ENCODE assay signal across 10 mouse cellular contexts in genomic region chr16:23986871-23987270, GRCm38 (mm10). TPM values are rescaled to one million over a fixed set of nuclear protein-coding genes. Genes with fewer than 3 reads are reported as not detected.
DNase-seq lines count a peak whose midpoint lies in the region; ATAC-seq and TF ChIP-seq lines count a peak whose summit lies in the region.
"Had no signal": no experiment of that assay in that cellular context is flagged by ENCODE, and none has a peak within 500 bp of the region (broad histone marks: within the 10 kb centered on the region; RNA-seq: fewer than 3 reads in every experiment).

No protein-coding gene starts in this region.

- no peak for ATAC-seq in embryonic facial prominence, embryonic 11.5 days (replicated peaks; ENCODE audit: insufficient number of reproducible peaks, low FRiP score, low TSS enrichment, low read depth)
- no peak for ATAC-seq in liver, embryonic 12.5 days

- dilution Hi-C loops in CH12.LX (cut with MboI; ENCODE audit: extremely low pct_ligation_motif_present, extremely low pct_unique_long_range_greater_than_20kb, low sequenced_read_pairs): no loop called here

- TF ChIP-seq RAD21 in CH12.LX (IDR thresholded peaks at IDR 0.05; ENCODE audit: low read depth, low read length): no peak

- H3K9me3 ChIP-seq in CH12.LX (replicated peaks; ENCODE audit: low read length): no peaks in the 10 kb centered on the region
- no peaks in the 10 kb centered on the region for H3K9me3 ChIP-seq in embryonic facial prominence, embryonic 11.5 days (replicated peaks; ENCODE audit: control insufficient read depth, low read length)
- H3K9me3 ChIP-seq in liver, embryonic 12.5 days (replicated peaks): no peaks in the 10 kb centered on the region

- H3K27ac ChIP-seq in CH12.LX (ENCODE audit: insufficient read depth, low read depth): no peak overlapping the region
- no peak overlapping the region for H3K27ac ChIP-seq in embryonic facial prominence, embryonic 11.5 days (replicated peaks; ENCODE audit: low read depth, low read length)
- H3K27ac ChIP-seq in liver, embryonic 12.5 days: 0 out of 2 replicates have a peak overlapping the region, but pooled peaks have one; percentile 45
- peak overlapping the region; percentile 67 for H3K27ac ChIP-seq in olfactory bulb, adult 2 months (ENCODE audit: insufficient read depth, low read depth, low read length)

- peaks cover 6 to 37% of the 10 kb centered on the region in 2 experiments for H3K4me1 ChIP-seq in CH12.LX (ENCODE audit: control insufficient read depth in 1 of 2, insufficient read depth in 2 of 2)
- H3K4me1 ChIP-seq in embryonic facial prominence, embryonic 11.5 days (ENCODE audit: control insufficient read depth, insufficient read depth, low read length): peaks cover 2% of the 10 kb centered on the region; the same call in 1 of the 2 replicates
- peaks cover 61% of the 10 kb centered on the region for H3K4me1 ChIP-seq in liver, embryonic 12.5 days
- peaks cover 19% of the 10 kb centered on the region for H3K4me1 ChIP-seq in olfactory bulb, adult 2 months (ENCODE audit: control insufficient read depth, insufficient read depth, low read length)

- H3K36me3 ChIP-seq in CH12.LX (replicated peaks in 1 of 2; ENCODE audit: control insufficient read depth in 1 of 2, insufficient read depth in 1 of 2, low read length in 1 of 2): no peaks in the 10 kb centered on the region
- no peaks in the 10 kb centered on the region for H3K36me3 ChIP-seq in embryonic facial prominence, embryonic 11.5 days (replicated peaks; ENCODE audit: control insufficient read depth, insufficient read depth, low read depth, low read length)
- no peaks in the 10 kb centered on the region for H3K36me3 ChIP-seq in liver, embryonic 12.5 days
- H3K36me3 ChIP-seq: G1E had no signal

- no peaks in the 10 kb centered on the region for H3K79me2 ChIP-seq in CH12.LX (replicated peaks; ENCODE audit: control insufficient read depth, extremely low read depth, insufficient read depth, poor library complexity, severe bottlenecking)

- under 1% methylated on average over 17 of the region's 17 CpGs for WGBS in embryonic facial prominence, embryonic 11.5 days
- 1% methylated on average over 17 of the region's 17 CpGs for WGBS in liver, embryonic 12.5 days (ENCODE audit: insufficient replicate concordance)
- 2% methylated on average over 17 of the region's 17 CpGs for WGBS in olfactory bulb, adult 2 months

- DNase-seq in adrenal gland, postnatal 10 days: peak; percentile 62
- no peak for DNase-seq in adrenal gland, adult 8-10 months
- DNase-seq in CH12.LX (ENCODE audit: extremely low read depth): no peak
- no peak for DNase-seq in embryonic facial prominence, embryonic 11.5 days (ENCODE audit: low spot score)
- DNase-seq in heart, postnatal 4 days: peak; percentile 46
- no peak for DNase-seq in c-Kit-positive CD71-positive TER-119-positive erythroid progenitor cells, embryonic 14.5 days (ENCODE audit: low spot score)

- no peak for TF ChIP-seq CTCF in CH12.LX (conservative IDR thresholded peaks at IDR 0.05 in 1 of 2, IDR thresholded peaks at IDR 0.05 in 1 of 2; ENCODE audit: low read depth in 2 of 2, low read length in 2 of 2)
- no peak for TF ChIP-seq CTCF in olfactory bulb, adult 2 months (IDR thresholded peaks at IDR 0.05; ENCODE audit: insufficient read depth, low read depth, low read length)

- TF ChIP-seq EP300 in CH12.LX (IDR thresholded peaks at IDR 0.05; ENCODE audit: low read length): no peak

- in situ Hi-C loops in CH12.LX (cut with MboI; ENCODE audit: low pct_ligation_motif_present, low pct_unique_long_range_greater_than_20kb, low sequenced_read_pairs): loop anchor here (10.0 to 25.0 kb wide), 3 partner anchors 650 to 875 kb away; no protein-coding TSS in a partner anchor

- TF ChIP-seq POLR2A in CH12.LX (IDR thresholded peaks at IDR 0.05; ENCODE audit: low read depth, low read length): no peak
- no peak for TF ChIP-seq POLR2A in olfactory bulb, adult 2 months (IDR thresholded peaks at IDR 0.05; ENCODE audit: insufficient read depth, low read depth, low read length)

- no peak overlapping the region for H3K9ac ChIP-seq in CH12.LX (ENCODE audit: insufficient read depth, low read depth)
- H3K9ac ChIP-seq in embryonic facial prominence, embryonic 11.5 days (replicated peaks; ENCODE audit: low read length): peak overlapping the region; percentile 53
- peak overlapping the region; percentile 86 for H3K9ac ChIP-seq in liver, embryonic 12.5 days

- H3K4me2 ChIP-seq in CH12.LX (ENCODE audit: insufficient read depth, low read depth, poor library complexity, severe bottlenecking): peak overlapping the region; percentile 100; the same call in 1 of the 2 replicates
- H3K4me2 ChIP-seq in embryonic facial prominence, embryonic 11.5 days (ENCODE audit: low read depth, low read length): peak overlapping the region; percentile 97
- peak overlapping the region; percentile 98 for H3K4me2 ChIP-seq in liver, embryonic 12.5 days

- H3K27me3 ChIP-seq in CH12.LX (replicated peaks): peaks cover 60% of the 10 kb centered on the region
- H3K27me3 ChIP-seq in embryonic facial prominence, embryonic 11.5 days (ENCODE audit: control insufficient read depth, insufficient read depth, low read length): peaks cover 5% of the 10 kb centered on the region
- peaks cover 96% of the 10 kb centered on the region for H3K27me3 ChIP-seq in liver, embryonic 12.5 days (replicated peaks)

- no peak overlapping the region for H3K4me3 ChIP-seq in CH12.LX (replicated peaks in 1 of 3; ENCODE audit: low read depth in 2 of 3, low read length in 2 of 3, poor library complexity in 1 of 3)
- peak overlapping the region; percentile 61 for H3K4me3 ChIP-seq in embryonic facial prominence, embryonic 11.5 days (ENCODE audit: low read depth, low read length)
- peak overlapping the region; percentile 76 for H3K4me3 ChIP-seq in liver, embryonic 12.5 days
- peak overlapping the region; percentile 92 for H3K4me3 ChIP-seq in olfactory bulb, adult 2 months (ENCODE audit: insufficient read depth, low read depth, low read length)

TF ChIP-seq in CH12.LX, 34 proteins besides CTCF, POLR2A, EP300 and RAD21:
- TF ChIP-seq SIN3A (IDR thresholded peaks at IDR 0.05; ENCODE audit: low read length) (no peak), MAZ (IDR thresholded peaks at IDR 0.05; ENCODE audit: low read depth, low read length) (no peak), MXI1 (IDR thresholded peaks at IDR 0.05; ENCODE audit: low read depth, low read length) (no peak), IRF4 (IDR thresholded peaks at IDR 0.05; ENCODE audit: low read depth, low read length) (no peak), NRF1 (IDR thresholded peaks at IDR 0.05; ENCODE audit: low read depth, low read length) (no peak), JUND (conservative IDR thresholded peaks at IDR 0.05; ENCODE audit: low read depth, low read length) (no peak), POLR2AphosphoS2 (IDR thresholded peaks at IDR 0.05; ENCODE audit: low read depth, low read length) (no peak), ZNF384 (IDR thresholded peaks at IDR 0.05; ENCODE audit: low read depth, low read length) (no peak), MAFK (IDR thresholded peaks at IDR 0.05; ENCODE audit: insufficient replicate concordance, low read length) (no peak), CHD2 (IDR thresholded peaks at IDR 0.05; ENCODE audit: low read length) (no peak), USF1 (IDR thresholded peaks at IDR 0.05; ENCODE audit: low read depth, low read length) (no peak), ETS1 (conservative IDR thresholded peaks at IDR 0.05; ENCODE audit: low read depth, low read length) (no peak), ZC3H11A (IDR thresholded peaks at IDR 0.05; ENCODE audit: low read depth, low read length) (no peak), ELF1 (IDR thresholded peaks at IDR 0.05; ENCODE audit: low read depth, low read length) (no peak), TCF12 (IDR thresholded peaks at IDR 0.05; ENCODE audit: low read depth, low read length) (no peak), MEF2A (IDR thresholded peaks at IDR 0.05; ENCODE audit: borderline replicate concordance, low read depth, low read length) (no peak)

RNA-seq across cellular contexts. Expression of gene Gm37419, which starts 1.4 kb away (rescaled TPM):
- total RNA-seq in adrenal gland, postnatal 10 days (2021): not detected
- not detected for total RNA-seq in adrenal gland, adult 8-10 months (2022)
- total RNA-seq in CH12.LX (2012; rRNA removed) (not detected in 2 replicates), CH12.LX (2014; rRNA removed) (not detected in 2 replicates)
- not detected in 2 replicates for polyA plus RNA-seq in CH12.LX (2012; ENCODE audit: insufficient read length, low read depth)
- not detected in 2 replicates for polyA plus RNA-seq in embryonic facial prominence, embryonic 11.5 days (2014; fragmentation: Nextera tagmentation; extraction: Ambion mirVana)
- total RNA-seq in heart, postnatal 4 days (2021): not detected
- polyA plus RNA-seq in liver, embryonic 12.5 days (2016; fragmentation: Nextera tagmentation; extraction: Ambion mirVana): not detected in 2 replicates
- polyA plus RNA-seq in olfactory bulb, adult 2 months (2012; ENCODE audit: insufficient read depth, insufficient read length, low replicate concordance, missing spikeins): not detected in 2 replicates
- total RNA-seq: G1E had no signal
- polyA plus RNA-seq: G1E; large intestine, adult 2 months had no signal

RNA-seq across cellular contexts. Expression of gene Bcl6, which starts 1.8 kb away (rescaled TPM):
- total RNA-seq in adrenal gland, postnatal 10 days (2021): 10 to 100 TPM; 46.6 to 53.6 TPM
- 10 to 100 TPM; 11.5 to 65.2 (median 59.2) TPM for total RNA-seq in adrenal gland, adult 8-10 months (2022)
- total RNA-seq in CH12.LX (2012; rRNA removed) (0.17 and 0.25 TPM in 2 replicates), CH12.LX (2014; rRNA removed) (0.20 and 0.27 TPM in 2 replicates)
- polyA plus RNA-seq in CH12.LX (2012; ENCODE audit: insufficient read length, low read depth): 0.60 and 0.72 TPM in 2 replicates
- polyA plus RNA-seq in embryonic facial prominence, embryonic 11.5 days (2014; fragmentation: Nextera tagmentation; extraction: Ambion mirVana): 0.25 and 0.56 TPM in 2 replicates
- 1 to 10 TPM; 1.5 TPM for total RNA-seq in heart, postnatal 4 days (2021)
- 0.12 and 0.19 TPM in 2 replicates for polyA plus RNA-seq in liver, embryonic 12.5 days (2016; fragmentation: Nextera tagmentation; extraction: Ambion mirVana)
- not detected in 2 replicates for polyA plus RNA-seq in olfactory bulb, adult 2 months (2012; ENCODE audit: insufficient read depth, insufficient read length, low replicate concordance, missing spikeins)
- polyA plus RNA-seq: G1E had no signal

RNA-seq across cellular contexts. Expression of gene Rtp2, which starts 54.7 kb away (rescaled TPM):
- not detected for total RNA-seq in adrenal gland, postnatal 10 days (2021)
- total RNA-seq in adrenal gland, adult 8-10 months (2022): not detected
- total RNA-seq in CH12.LX (2012; rRNA removed) (not detected in 2 replicates), CH12.LX (2014; rRNA removed) (not detected in 2 replicates)
- not detected in 2 replicates for polyA plus RNA-seq in CH12.LX (2012; ENCODE audit: insufficient read length, low read depth)
- not detected in 2 replicates for polyA plus RNA-seq in embryonic facial prominence, embryonic 11.5 days (2014; fragmentation: Nextera tagmentation; extraction: Ambion mirVana)
- not detected for total RNA-seq in heart, postnatal 4 days (2021)
- not detected in 2 replicates for polyA plus RNA-seq in liver, embryonic 12.5 days (2016; fragmentation: Nextera tagmentation; extraction: Ambion mirVana)
- not detected in 2 replicates for polyA plus RNA-seq in olfactory bulb, adult 2 months (2012; ENCODE audit: insufficient read depth, insufficient read length, low replicate concordance, missing spikeins)
- total RNA-seq: G1E had no signal
- polyA plus RNA-seq: G1E; large intestine, adult 2 months had no signal

Comparison
In these comparisons a context has a peak if more than half of its experiments do, and no peak if none do; other contexts are left out.
1. DNase-seq: peak in adrenal gland, postnatal 10 days (single experiment) and heart, postnatal 4 days (single experiment); none in adrenal gland, adult 8-10 months (single experiment), CH12.LX (single experiment), embryonic facial prominence, embryonic 11.5 days (single experiment) and c-Kit-positive CD71-positive TER-119-positive erythroid progenitor cells, embryonic 14.5 days (single experiment).
2. H3K27ac ChIP-seq: peak in liver, embryonic 12.5 days (single experiment) and olfactory bulb, adult 2 months (single experiment); none in CH12.LX (single experiment) and embryonic facial prominence, embryonic 11.5 days (single experiment).
3. H3K4me3 ChIP-seq: peak in embryonic facial prominence, embryonic 11.5 days (single experiment), liver, embryonic 12.5 days (single experiment) and olfactory bulb, adult 2 months (single experiment); none in CH12.LX (0 of 3).
4. RNA of gene Bcl6, which starts 1.8 kb away (total RNA-seq): 11.5 to 65.2 TPM in adrenal gland, adult 8-10 months and 46.6 to 53.6 TPM in adrenal gland, postnatal 10 days; 1.5 TPM in heart, postnatal 4 days and 0.17 to 0.27 TPM in CH12.LX; every median in the first group is over 4 times any median in the second.
5. Peak in every context shown above with its lines, with median percentiles within 50 percentile points of each other: H3K4me2 ChIP-seq.